Mouse (Mus musculus) myocyte (in vitro differentiated cells): ENCODE results near the gene Map2k3. TPM values are rescaled to one million over a fixed set of nuclear protein-coding genes. Genes with fewer than 3 reads are reported as not detected.

Experiments used
- H3K27me3 ChIP-seq: one replicate; pipeline ENCODE4 v1.6.1; 2011; ENCODE audit not compliant: control insufficient read depth, insufficient read depth, insufficient read length
- H3K36me3 ChIP-seq: one replicate; pipeline ENCODE4 v1.6.1; 2011; ENCODE audit not compliant: control insufficient read depth, insufficient read depth
- H3K4me2 ChIP-seq: one replicate; pipeline ENCODE4 v1.6.1; 2011; ENCODE audit warnings: low read depth, control low read depth
- H3K4me3 ChIP-seq: one replicate; pipeline ENCODE4 v1.5.1; 2011; ENCODE audit warnings: mild to moderate bottlenecking, control low read depth, moderate library complexity
- H3K79me2 ChIP-seq: one replicate; pipeline ENCODE4 v1.6.1; 2011; ENCODE audit not compliant: control insufficient read depth, insufficient read depth
- H3ac ChIP-seq: one replicate; pipeline ENCODE4 v1.6.1; 2011; ENCODE audit not compliant: control insufficient read depth, insufficient read length
- CEBPB ChIP-seq: IDR thresholded peaks from 2 replicates; pipeline ENCODE4 v1.6.1; 2011; ENCODE audit warnings: mild to moderate bottlenecking, moderate library complexity; ENCODE audit not compliant: poor library complexity, insufficient read depth, severe bottlenecking
- E2F4 ChIP-seq: IDR thresholded peaks from one replicate; pipeline ENCODE4 v1.6.1; 2011; ENCODE audit warnings: mild to moderate bottlenecking, control low read depth, moderate library complexity; ENCODE audit not compliant: insufficient read depth
- MAX ChIP-seq: IDR thresholded peaks from one replicate; pipeline ENCODE4 v1.6.1; 2011; ENCODE audit warnings: low read depth, mild to moderate bottlenecking, control low read depth
- MYOD1 ChIP-seq, 3 experiments: IDR thresholded peaks; one replicate each; pipeline ENCODE4 v1.6.1; 2011; ENCODE audit warnings: control low read depth in 2 of 3, low read depth in 2 of 3, mild to moderate bottlenecking in 2 of 3, moderate library complexity in 1 of 3; ENCODE audit not compliant: insufficient read length in 2 of 3, control insufficient read depth in 1 of 3
- MYOG ChIP-seq, 3 experiments: IDR thresholded peaks; one replicate each; pipeline ENCODE4 v1.6.1; 2011; ENCODE audit warnings: control low read depth in 2 of 3, low read depth in 2 of 3, mild to moderate bottlenecking in 2 of 3; ENCODE audit not compliant: insufficient read length in 2 of 3, control insufficient read depth in 1 of 3, insufficient read depth in 1 of 3
- POLR2A ChIP-seq: IDR thresholded peaks from one replicate; pipeline ENCODE4 v1.6.1; 2011; ENCODE audit warnings: low read depth, mild to moderate bottlenecking, control low read depth, moderate library complexity; ENCODE audit not compliant: insufficient read length
- POLR2AphosphoS2 ChIP-seq: IDR thresholded peaks from one replicate; pipeline ENCODE4 v1.6.1; 2011; ENCODE audit warnings: low read depth, control low read depth; ENCODE audit not compliant: insufficient read length
- REST ChIP-seq: IDR thresholded peaks from one replicate; pipeline ENCODE4 v1.6.1; 2011; ENCODE audit warnings: mild to moderate bottlenecking, control low read depth, moderate library complexity; ENCODE audit not compliant: insufficient read depth, insufficient read length
- SRF ChIP-seq: IDR thresholded peaks from one replicate; pipeline ENCODE4 v1.6.1; 2011; ENCODE audit warnings: low read depth; ENCODE audit not compliant: control insufficient read depth, insufficient read length
- TCF12 ChIP-seq: IDR thresholded peaks from one replicate; pipeline ENCODE4 v1.6.1; 2011; ENCODE audit warnings: mild to moderate bottlenecking, control low read depth; ENCODE audit not compliant: poor library complexity, insufficient read depth, severe bottlenecking
- TCF3 ChIP-seq: IDR thresholded peaks from one replicate; pipeline ENCODE4 v1.6.1; 2011; ENCODE audit warnings: low read depth, control low read depth; ENCODE audit not compliant: insufficient read length
- USF1 ChIP-seq: IDR thresholded peaks from one replicate; pipeline ENCODE4 v1.6.1; 2011; ENCODE audit warnings: low read depth, mild to moderate bottlenecking, control low read depth, moderate library complexity
- polyA plus RNA-seq: library from polyadenylated mRNA; unstranded; fragments of >200 nt; fragmentation: generic; extraction: Trizol; gene quantifications from one replicate; pipeline ENCODE4 v1.2.1, GENCODE M21; 2012; ENCODE audit warnings: missing spikeins

Map2k3 gene
- polyA plus RNA-seq, 1 experiment: 68.5 TPM

- TF ChIP-seq SRF: no peak
- TF ChIP-seq REST: no peak
- TF ChIP-seq MAX: no peak
- no peak for TF ChIP-seq MYOG (IDR thresholded peaks at IDR 0.05; ENCODE audit: control insufficient read depth in 1 of 3, insufficient read depth in 1 of 3, insufficient read length in 2 of 3, low read depth in 2 of 3)
- TF ChIP-seq TCF12: no peak
- TF ChIP-seq POLR2AphosphoS2: no peak
- no peak for TF ChIP-seq TCF3
- no peak for TF ChIP-seq USF1
- no peak for TF ChIP-seq E2F4
- no peak for TF ChIP-seq POLR2A
- TF ChIP-seq CEBPB: no peak
- no peak for TF ChIP-seq MYOD1 (IDR thresholded peaks at IDR 0.05; ENCODE audit: control insufficient read depth in 1 of 3, insufficient read length in 2 of 3, low read depth in 2 of 3)
- H3K4me3 ChIP-seq: peak overlapping the region; percentile 45
- no peaks in the 10 kb centered on the region for H3K36me3 ChIP-seq
- peaks cover 10% of the 10 kb centered on the region for H3K79me2 ChIP-seq
- peak overlapping the region; percentile 55 for H3ac ChIP-seq
- H3K4me2 ChIP-seq: peak overlapping the region; percentile 90
- H3K27me3 ChIP-seq: no peaks in the 10 kb centered on the region
These were observed 19.3 kb upstream of the Map2k3 start for GRCm38 (mm10) chr11:60912525-60912973.

GRCm38 (mm10) chr11:60913301-60914196 lies 18.3 kb upstream of the Map2k3 start:
- Histone ChIP-seq H3K79me2 (peaks cover 10% of the 10 kb centered on the region), H3K27me3 (no peaks in the 10 kb centered on the region), H3ac (peak overlapping the region; percentile 55), H3K4me3 (peak overlapping the region; percentile 45), H3K36me3 (no peaks in the 10 kb centered on the region), H3K4me2 (peak overlapping the region; percentile 98)
- TF ChIP-seq TCF12 (no peak), POLR2AphosphoS2 (peak; percentile 85), MYOD1 (IDR thresholded peaks at IDR 0.05; ENCODE audit: control insufficient read depth in 1 of 3, insufficient read length in 2 of 3, low read depth in 2 of 3) (peak in 1 of 3 experiments; percentile 20), MYOG (IDR thresholded peaks at IDR 0.05; ENCODE audit: control insufficient read depth in 1 of 3, insufficient read depth in 1 of 3, insufficient read length in 2 of 3, low read depth in 2 of 3) (peak in 1 of 3 experiments; percentile 7), SRF (no peak), USF1 (peak; percentile 96), REST (no peak), POLR2A (peak; percentile 94), CEBPB (0 out of 2 replicates have a peak, but pooled peaks have one; percentile 66)

- H3K79me2 ChIP-seq: peaks cover 10% of the 10 kb centered on the region
- no peak for TF ChIP-seq REST
- peak; percentile 40 for TF ChIP-seq USF1
- no peaks in the 10 kb centered on the region for H3K27me3 ChIP-seq
- peak within 1 kb of the TSS; percentile 98 for H3K4me2 ChIP-seq
- peak within 1 kb of the TSS; percentile 45 for H3K4me3 ChIP-seq
- H3K36me3 ChIP-seq: no peaks in the 10 kb centered on the region
- H3ac ChIP-seq: peak within 1 kb of the TSS; percentile 55
These were observed 17.3 kb upstream of the Map2k3 start, which contains the start of gene Natd1 for GRCm38 (mm10) chr11:60914491-60914890. TSS of gene Natd1 (minus strand) at chr11:60914750.

GRCm38 (mm10) chr11:60915201-60915600 lies 16.6 kb upstream of the Map2k3 start:
- Histone ChIP-seq H3K79me2 (peaks cover 10% of the 10 kb centered on the region), H3K36me3 (no peaks in the 10 kb centered on the region), H3K27me3 (no peaks in the 10 kb centered on the region), H3K4me3 (no peak overlapping the region), H3K4me2 (peak overlapping the region; percentile 98), H3ac (no peak overlapping the region)
- no peak for TF ChIP-seq POLR2AphosphoS2
- no peak for TF ChIP-seq TCF12
- no peak for TF ChIP-seq USF1
- no peak for TF ChIP-seq MAX
- TF ChIP-seq CEBPB: no peak
- TF ChIP-seq MYOG (IDR thresholded peaks at IDR 0.05; ENCODE audit: control insufficient read depth in 1 of 3, insufficient read depth in 1 of 3, insufficient read length in 2 of 3, low read depth in 2 of 3): no peak

- no peak overlapping the region for H3K4me2 ChIP-seq
- no peaks in the 10 kb centered on the region for H3K27me3 ChIP-seq
- no peaks in the 10 kb centered on the region for H3K79me2 ChIP-seq
- TF ChIP-seq POLR2AphosphoS2: no peak
- TF ChIP-seq MYOD1 (IDR thresholded peaks at IDR 0.05; ENCODE audit: control insufficient read depth in 1 of 3, insufficient read length in 2 of 3, low read depth in 2 of 3): no peak
- TF ChIP-seq SRF: no peak
- peaks cover 4% of the 10 kb centered on the region for H3K36me3 ChIP-seq
- no peak overlapping the region for H3K4me3 ChIP-seq
- no peak overlapping the region for H3ac ChIP-seq
These were observed 11.8 kb upstream of the Map2k3 start for GRCm38 (mm10) chr11:60920021-60920420.
